Mouse (Mus musculus) c-Kit-positive CD71-positive TER-119-negative erythroid progenitor cells, embryonic 14.5 days (primary cell): Measurements from ENCODE around the gene Tmod1.

Experiments
- DNase-seq: peaks from one replicate; pipeline ENCODE4 v3.0.0-alpha.2; 2013; ENCODE audit warnings: low read depth

Tmod1 gene

GRCm38 (mm10) chr4:46053323-46054107 lies 14.8 kb downstream of the Tmod1 start:
- no peak for DNase-seq

GRCm38 (mm10) chr4:46056163-46056562 lies 17.4 kb downstream of the Tmod1 start:
- DNase-seq: no peak

GRCm38 (mm10) chr4:46061259-46061962 lies 22.7 kb downstream of the Tmod1 start:
- no peak for DNase-seq

DNA sequence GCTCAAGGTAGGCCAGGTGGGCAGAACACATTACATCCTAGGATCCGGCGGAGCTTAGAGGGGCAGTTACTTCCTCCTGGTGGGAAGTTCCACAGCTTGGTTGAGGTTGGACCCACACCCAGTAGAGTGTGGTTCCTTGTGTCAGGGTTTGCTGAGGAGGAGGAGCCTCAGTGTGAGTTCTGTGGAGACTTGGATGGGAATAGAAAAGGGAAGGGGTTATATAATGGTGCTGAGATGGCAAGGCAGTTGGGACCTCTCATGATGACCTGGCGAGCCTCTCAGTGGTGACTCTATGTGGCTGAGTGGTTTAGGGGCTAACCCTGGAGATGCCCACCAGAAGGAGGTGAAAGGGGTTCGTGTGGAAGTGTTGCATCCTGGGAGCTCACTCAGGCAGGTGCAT lies 25.1 kb downstream of the Tmod1 start:
- DNase-seq: no peak

- no peak for DNase-seq
These were observed 25.5 kb downstream of the Tmod1 start for GRCm38 (mm10) chr4:46064263-46064662.

DNA sequence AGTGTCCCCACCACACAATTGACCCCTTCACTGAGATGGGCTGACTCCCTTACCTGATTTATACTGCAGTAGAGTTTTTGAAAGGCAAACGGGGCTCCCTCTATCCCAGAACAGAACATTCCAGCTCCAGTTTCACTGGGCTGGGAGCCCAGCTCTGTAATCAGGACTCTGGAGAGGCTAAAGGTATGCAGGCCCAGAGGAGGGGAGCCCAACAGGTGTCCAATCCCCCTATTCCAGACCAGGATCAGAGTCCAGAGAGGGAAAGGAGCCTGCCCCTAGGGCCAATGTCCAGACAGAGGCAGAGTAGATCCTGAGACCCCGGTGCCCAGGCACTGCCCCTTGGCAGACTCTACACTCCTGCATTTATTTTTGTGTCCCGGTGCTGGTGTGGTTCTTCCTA lies 26.2 kb downstream of the Tmod1 start:
- no peak for DNase-seq

- no peak for DNase-seq
These were observed 27.1 kb downstream of the Tmod1 start for GRCm38 (mm10) chr4:46065695-46066340.

DNA sequence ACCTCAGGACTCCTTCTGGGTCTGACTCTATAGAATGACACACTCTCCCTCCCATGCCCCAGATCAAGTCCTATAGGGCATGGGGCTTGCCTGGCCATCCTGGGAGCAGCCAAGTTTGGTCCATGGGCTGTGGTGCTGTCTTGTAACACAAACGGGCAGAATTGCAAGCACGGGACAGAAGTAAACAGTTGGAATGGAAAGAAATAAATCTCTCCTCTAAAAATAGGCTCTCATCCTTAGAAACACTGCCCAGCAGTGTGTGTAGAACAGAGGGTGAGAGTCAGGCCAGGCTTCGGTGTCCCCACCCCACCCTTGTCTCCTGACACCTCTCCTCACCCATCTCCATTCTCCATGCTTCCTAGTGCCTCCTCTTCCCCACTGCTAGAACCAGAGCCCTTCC lies 29.3 kb downstream of the Tmod1 start:
- no peak for DNase-seq

- DNase-seq: no peak
These were observed 29.8 kb downstream of the Tmod1 start for GRCm38 (mm10) chr4:46068573-46068972.

- no peak for DNase-seq
These were observed 31.2 kb downstream of the Tmod1 start for GRCm38 (mm10) chr4:46069851-46070482.

GRCm38 (mm10) chr4:46072631-46073030 lies 33.9 kb downstream of the Tmod1 start:
- no peak for DNase-seq

- no peak for DNase-seq
These were observed 35.0 kb downstream of the Tmod1 start for GRCm38 (mm10) chr4:46073736-46074135.

DNA sequence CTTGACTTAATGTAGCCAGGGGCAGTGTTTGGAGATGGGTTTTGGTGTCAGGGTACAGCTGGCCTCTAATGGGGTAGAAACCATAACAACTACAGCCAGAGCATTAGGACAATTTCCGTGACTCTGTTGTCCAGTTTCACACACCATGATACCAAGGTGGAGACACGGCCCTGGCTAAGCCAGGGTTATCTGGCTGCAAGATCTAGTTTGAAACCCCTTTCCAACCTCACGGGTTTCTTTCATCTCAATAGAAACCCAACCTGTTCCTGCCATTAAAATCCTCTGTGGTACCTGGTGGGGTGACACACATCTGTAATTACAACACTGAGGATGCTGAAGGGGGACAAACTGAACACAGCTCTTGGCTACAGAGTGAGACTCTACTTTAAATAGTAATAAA lies 36.9 kb downstream of the Tmod1 start:
- DNase-seq: no peak

DNA sequence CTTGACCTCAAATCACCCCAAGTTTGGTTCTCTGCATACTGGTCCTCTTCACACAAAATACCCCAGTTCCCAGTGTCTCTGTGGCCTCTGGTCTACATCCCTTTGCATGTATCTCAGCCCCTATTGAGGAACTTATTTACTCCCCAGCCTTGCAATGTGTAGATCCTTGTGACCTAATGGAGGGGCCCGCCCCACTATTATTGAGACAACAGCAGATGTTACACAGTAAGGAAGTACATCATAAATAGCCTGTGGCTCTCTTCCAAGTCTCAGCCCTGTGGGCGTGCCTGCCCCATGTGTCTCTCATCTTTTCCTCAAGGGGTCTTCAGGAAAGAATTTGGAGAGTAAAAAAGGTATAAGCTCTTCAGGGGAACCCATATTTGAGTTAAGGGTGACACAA lies 38.2 kb downstream of the Tmod1 start:
- DNase-seq: no peak

- no peak for DNase-seq
These were observed 41.5 kb downstream of the Tmod1 start for GRCm38 (mm10) chr4:46080261-46080660.

GRCm38 (mm10) chr4:46082555-46082954 lies 43.8 kb downstream of the Tmod1 start:
- DNase-seq: no peak

DNA sequence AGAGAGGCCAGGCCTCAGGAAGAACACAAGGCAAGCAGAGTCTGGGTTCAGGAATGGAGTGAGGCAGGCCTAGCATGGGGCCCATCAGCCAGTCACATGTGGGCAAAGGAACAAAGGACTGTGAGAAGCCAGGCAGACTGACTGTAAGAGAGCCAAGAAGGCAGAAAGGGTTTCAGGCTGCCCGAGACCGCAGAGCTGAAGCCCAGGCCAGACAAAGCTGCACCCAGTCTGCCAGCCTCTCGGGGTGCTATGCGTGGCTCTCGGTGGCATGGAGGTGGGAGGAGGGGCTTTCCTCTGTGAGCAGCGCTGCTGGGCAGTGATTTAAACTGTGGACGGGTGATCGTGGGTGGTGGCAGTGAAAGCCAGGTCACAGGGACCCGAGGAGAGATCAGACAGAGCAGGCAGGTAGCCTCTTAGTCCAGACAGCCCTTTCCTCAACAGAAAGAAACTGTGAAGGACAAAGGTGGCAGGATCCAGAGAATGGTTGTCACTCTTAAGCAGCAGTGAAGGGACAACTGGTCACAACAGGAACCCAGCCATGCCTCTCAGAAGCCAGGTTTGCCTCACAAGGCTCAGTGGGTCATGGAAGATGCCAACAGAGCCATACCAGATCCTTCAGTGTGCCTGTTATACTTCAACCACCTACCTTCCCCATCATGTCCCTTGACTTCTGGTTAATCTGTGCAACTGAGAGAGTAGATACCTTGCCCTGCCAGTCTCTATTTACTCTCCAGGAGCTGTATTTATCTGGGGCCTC lies 45.9 kb downstream of the Tmod1 start:
- no peak for DNase-seq

- no peak for DNase-seq
These were observed 46.6 kb downstream of the Tmod1 start for GRCm38 (mm10) chr4:46085223-46085811.

- no peak for DNase-seq
These were observed 48.1 kb downstream of the Tmod1 start for GRCm38 (mm10) chr4:46086718-46087426.

DNA sequence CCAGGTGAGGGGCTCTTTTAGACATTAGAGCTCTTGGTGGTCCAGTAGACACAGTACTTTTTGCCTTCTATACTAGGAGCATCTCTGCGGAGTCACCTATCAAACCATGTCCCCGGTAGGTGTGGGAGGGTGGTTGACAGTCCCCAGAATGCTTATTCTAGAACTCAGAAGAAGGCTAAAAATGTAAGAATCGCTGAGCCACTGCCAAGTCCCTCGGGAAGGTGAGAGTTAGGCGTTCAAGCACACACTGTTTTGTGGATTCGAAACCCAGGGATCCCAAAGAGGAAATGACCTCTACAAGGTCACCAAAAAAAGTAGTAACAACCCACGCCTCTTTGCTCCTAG lies 48.7 kb downstream of the Tmod1 start:
- DNase-seq: no peak

DNA sequence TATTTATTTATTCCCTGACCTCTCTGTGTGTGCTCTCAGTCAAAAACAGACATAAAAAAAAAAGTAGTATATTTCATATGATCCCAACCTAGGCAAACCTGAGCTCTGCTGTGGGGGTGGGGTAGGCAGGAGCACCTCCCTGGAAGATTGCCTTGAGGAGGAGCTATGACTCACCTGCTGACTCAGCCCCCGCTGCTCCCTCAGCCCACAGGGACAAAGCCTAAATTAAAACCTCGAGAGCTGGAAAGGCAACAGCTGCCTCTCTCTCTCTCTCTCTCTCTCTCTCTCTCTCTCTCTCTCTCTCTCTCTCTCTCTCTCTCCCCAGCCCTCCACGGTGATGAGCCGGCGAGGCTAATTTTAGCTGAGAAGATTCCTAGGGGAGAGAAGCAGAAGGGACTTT lies 49.1 kb downstream of the Tmod1 start:
- DNase-seq: no peak
